Mouse (Mus musculus) lung, postnatal 25 days (tissue): ENCODE results near the gene Bax.
"Not testable (repeated sequence)": the region's sequence is repeated elsewhere in the genome, so short reads cannot be mapped to it uniquely, and the experiment has no call there.

Experiments used
- DNase-seq: peaks from one replicate; pipeline ENCODE4 v3.0.0; 2022; ENCODE audit warnings: low spot score

Gene Bax

DNA sequence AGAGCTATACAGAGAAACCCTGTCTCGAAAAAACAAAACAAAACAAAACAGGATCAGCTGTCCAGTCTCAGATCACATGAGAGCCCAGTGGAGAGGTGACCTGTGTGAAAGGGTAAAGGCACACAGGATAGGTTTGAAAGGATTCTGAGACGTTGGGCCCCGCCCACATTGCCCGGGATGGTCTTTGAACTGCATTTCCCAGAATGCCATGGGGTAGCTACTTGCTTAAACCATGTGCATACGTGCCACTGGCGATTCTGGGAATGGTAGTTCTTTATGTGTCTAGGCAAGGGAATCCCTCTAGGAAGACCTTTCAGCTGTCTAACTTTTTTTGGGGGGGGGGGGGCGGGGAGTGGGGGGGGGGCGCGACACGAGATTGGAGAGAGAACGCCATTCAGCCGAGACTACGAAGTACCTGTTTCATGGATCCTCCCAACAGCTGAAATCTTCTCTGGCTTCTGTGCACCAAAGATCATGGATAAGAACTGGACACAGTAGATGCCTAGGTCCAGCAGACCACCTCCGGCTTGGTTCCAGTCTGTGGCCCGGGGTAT is 14.8 kb upstream of the Bax start, which contains the start of gene Tulp2:
Tulp2 (plus strand) TSS at position 504 of the 554 bp plus-strand sequence.
- DNase-seq: peak; percentile 72

DNA sequence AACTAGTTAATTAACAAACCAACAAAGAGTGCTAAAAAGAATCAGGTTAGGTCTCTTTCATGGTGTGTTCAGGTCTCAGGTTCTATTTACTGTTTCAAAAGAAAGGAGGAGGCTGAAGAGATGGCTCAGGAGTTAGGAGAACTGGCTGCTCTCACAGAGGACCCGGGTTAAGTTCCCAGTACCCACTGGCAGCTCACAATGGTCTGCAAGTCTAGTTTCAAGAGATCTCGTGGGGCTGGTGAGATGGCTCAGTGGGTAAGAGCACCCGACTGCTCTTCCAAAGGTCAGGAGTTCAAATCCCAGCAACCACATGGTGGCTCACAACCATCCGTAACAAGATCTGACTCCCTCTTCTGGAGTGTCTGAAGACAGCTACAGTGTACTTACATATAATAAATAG is 13.6 kb upstream of the Bax start:
- DNase-seq: not testable (repeated sequence)

DNA sequence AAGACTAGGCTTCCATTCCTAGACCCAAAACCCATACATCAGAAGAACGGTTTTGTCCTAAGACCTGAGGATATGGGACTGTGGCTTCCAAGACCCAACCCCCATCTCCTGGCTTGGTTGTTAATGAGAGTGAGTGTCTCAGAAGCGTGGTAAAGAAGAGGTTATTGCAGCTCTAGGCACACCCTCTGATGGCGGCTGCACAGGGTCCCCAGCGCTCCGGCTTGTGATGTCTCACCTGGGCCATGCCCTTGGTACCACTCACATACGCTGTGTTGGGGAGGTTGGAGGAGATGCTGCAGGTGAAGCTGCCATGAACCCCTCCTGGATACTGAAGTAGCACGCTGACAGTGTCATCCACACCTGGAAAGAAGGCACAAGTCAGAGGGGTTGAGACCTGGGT is 12.1 kb upstream of the Bax start:
- DNase-seq: no peak

DNA sequence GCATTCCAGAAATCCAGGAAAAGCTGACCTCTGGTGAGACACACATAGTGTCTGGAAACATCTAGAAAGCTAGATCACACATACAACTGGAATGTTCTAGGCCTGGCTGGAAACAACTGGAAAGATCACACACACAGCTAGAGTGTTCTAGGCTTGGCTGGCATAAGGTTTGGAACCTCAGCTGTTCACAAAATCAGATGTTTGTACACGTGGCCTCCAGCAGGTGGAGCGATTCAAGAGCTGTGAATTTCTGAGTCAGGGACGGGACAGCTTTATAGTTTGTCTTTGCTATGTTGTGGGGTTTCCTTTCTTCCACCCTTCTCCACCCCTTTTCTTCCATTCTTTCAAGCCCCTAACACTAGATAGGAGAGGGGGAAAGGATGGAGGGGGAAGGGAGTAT is 10.3 kb upstream of the Bax start:
- DNase-seq: peak; percentile 75

DNA sequence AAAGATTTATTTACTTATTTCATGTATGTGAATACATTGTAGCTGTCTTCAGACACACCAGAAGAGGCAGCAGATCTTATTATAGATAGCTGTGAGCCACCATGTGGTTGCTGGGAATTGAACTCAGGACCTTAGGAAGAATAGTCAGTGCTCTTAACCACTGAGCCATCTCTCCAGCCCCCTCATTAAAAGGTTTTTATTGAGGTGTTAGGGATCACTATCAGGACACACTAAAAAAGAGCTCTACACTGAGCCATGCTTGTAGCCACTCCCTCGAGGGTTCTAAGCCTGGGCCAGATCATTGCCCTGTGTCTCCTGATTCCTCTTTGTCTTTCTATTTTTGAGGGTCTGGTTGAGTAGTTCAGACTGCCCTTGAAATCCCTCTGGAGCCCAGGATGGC is 9.8 kb upstream of the Bax start:
- no peak for DNase-seq

DNA sequence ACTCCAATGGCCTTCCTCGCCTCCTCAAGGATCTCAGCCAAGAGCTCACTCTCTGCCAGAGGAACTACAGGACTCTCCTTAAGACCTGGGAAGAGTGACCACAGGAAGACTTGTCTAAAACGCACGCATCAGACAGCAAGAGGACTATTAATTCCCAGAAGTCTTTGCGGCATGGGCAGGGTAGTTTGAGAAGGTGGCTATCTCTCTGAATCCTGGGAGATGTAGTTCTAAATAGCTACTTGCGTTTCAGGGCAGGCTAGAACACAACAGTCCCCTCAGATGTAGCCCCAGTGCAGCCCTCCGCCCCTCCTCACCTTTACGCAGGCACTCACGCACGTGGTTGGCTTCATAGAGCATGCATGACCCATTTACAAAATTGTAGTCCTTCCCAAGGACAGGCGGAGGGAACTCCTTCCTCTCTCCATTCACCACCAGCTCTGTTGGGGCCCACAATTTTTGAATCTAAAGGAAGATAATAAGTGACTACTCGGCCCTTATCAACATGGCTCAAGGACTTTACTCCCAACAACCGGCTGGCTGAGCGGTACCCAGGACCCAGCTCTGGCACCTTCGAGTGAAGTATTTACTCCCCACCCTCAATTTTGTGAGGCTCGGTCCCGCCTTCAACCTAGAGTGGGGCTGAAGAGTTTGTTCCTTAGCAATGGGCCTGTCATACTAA is 8.7 kb upstream of the Bax start:
- DNase-seq: no peak

DNA sequence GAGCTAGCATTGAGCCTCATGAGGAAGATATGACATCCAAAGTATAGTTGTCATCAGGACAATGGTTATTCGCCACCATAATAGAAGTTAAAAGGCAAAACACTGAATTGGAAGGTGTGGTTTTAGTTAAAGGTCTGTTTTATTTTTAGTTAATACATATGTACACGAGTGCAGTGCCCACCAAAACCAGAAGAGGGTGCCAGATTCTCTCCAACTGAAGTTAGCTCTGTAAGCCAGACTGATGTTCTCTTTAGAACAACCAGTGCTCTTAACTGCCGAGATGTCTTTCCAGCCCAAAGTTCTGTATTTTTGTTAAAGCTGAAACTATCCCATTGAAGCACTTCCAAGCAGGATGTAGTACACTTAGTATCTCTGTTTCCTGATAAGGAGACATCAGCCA is 4.2 kb upstream of the Bax start:
- DNase-seq: peak; percentile 76

DNA sequence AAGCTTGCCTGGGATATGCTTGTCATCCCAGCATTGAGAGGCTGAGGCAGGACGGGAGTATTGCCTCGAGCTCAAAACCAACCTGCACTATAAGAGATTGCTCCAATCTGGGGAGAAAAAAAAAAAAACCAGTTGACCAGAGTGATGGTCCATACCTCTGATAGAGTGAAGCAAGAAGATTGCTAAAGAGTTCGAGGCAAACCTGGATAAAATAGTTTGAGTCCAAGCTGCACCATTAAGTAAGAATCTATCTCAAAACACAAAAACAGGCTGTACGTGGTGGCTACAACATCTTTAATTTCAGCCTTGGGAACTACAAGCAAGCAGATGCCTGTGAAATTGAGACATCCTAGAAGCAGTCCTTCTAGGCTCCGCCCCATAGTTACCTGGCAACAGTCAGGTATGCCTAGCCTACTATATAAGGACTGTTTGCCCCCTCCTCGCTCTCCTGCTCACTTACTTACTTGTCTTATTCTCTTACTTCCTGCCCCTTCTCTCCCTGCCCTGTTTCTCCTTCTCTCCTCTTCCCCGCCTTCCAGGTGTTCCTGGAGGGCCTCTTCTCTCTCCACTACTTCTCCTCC is 482 bp upstream of the Bax start:
- DNase-seq: peak; percentile 74

DNA sequence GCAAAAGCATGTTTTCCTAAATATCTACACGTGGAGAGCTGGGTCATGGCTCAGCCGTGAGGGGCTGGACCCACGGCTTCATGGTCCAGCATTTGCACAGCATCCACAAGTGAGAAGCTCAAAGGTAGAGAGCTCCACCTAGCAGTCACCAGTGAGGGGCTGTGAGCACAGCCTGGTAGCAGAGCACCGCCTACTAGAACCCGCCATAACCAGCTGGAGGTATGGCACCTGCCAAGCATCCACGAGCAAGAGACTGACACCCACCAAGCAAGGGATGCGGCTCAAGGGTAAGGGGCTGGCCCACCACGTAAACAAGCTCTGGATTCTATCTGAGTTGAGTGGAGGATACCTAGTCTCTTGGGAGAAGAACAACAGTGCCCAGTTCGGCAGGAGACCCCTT is 1.1 kb downstream of the Bax start:
- no peak for DNase-seq

DNA sequence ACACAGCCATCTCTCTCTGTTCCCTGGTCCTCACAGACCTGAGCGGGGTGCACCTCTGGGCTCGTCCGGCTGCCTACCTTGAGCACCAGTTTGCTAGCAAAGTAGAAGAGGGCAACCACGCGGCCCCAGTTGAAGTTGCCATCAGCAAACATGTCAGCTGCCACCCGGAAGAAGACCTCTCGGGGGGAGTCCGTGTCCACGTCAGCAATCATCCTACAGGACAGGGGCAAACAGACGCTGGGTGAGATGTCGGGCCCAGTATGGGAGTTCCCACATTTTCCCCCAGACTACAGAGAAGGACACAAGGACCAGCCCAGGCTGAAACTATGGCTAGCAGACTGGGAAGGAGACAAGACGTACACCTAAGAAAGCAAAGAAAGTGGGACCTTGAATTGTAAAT is 1.6 kb downstream of the Bax start:
- no peak for DNase-seq

DNA sequence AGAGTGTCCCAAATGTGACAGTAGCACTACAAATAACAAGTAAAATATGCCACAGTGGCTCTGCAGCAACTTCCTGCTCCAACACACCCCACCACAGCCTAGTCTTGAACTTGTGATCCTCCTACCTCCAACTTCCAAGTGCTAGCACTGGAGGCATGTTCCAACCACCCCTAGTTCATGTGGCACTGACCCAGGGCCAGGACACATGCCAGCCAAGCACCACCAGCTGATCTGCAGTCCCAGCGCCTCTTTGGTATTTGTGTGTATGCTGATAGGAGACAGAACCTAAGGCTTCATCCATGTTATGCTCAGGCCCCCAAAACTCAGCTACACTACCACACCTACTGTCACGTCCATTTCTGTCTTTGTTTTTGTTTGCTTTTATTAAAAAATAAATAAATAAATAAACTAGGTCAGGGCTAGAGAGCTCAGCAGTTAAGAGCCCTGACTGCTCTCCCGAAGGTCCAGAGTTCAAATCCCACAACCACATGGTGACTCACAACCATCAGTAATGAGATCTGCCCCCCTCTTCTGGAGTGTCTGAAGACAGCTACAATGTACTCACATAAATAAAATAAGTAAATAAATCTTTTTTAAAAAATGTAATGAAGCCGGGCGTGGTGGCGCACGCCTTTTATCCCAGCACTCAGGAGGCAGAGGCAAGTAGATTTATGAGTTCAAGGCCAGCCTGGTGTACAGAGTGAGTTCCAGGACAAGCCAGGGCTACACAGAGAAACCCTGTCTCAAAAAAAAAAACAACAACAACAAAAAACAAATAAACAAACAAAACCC is 2.5 kb downstream of the Bax start:
- DNase-seq: no peak

DNA sequence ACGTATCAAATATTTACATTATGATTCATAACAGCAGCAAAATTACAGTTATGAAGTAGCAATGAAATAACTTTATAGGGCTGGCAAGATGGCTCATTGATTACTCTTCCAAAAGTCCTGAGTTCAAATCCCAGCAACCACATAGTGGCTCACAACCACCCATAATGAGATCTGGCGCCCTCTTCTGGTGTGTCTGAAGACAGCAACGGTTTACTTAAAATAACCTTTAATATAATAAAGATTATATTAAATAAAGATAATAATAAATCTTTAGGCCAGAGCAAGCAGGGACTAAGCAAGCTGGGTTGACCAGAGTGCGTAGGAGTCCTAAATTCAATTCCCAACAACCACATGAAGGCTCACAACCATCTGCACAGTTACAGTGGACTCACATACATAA is 3.8 kb downstream of the Bax start:
- DNase-seq: not testable (repeated sequence)

DNA sequence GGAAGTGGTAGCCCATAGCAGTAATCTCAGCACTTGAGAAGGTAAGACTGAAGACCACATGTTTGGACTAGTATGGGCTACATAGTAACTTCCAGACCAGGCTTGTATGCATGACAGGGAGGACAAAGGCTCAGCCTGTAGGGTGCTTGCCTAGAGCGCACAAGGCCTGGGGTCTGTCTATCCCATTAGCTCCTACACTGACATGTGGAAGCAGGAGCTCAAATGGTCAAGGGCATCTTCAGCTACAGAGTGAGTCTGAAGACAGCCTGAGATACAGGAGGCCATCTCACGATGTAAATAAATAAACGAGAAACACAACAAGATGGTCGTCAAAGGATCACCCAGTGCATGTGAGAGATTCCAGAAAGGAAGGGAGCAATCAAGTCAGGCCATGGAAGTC is 4.4 kb downstream of the Bax start:
- no peak for DNase-seq

DNA sequence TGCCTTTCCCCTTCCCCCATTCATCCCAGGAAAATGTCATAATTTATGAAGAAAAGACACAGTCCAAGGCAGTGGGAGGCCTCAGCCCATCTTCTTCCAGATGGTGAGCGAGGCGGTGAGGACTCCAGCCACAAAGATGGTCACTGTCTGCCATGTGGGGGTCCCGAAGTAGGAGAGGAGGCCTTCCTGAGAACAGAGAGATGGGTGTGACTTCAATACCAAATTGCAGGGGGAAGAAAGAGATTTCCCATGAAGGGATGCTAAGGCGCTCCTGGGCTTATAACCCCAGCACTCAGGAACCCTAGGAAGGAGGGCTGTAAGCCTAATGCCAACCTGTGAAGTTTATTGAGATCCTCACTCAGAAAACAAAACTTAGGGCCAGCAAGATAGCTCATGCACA is 4.9 kb downstream of the Bax start:
- DNase-seq: no peak

DNA sequence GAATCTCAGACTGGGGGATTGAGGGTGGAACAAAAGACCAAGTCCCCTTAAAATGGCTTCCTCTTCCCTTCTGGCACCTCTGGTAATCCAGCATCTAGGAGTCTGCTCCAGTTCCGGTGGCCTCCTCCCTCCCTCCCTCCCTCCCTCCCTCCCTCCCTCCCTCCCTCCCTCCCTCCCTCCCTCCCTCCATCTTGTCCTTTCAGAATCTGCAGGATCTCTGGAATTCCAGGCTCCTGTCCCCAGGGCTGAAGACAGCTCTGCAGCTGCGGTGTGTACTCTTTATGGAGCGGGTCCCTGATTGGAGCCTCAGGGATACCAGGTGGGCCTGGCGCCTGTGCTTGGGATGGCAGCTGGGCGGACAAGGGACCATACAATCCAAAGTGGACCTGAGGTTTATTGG is 5.4 kb downstream of the Bax start:
- no peak for DNase-seq

DNA sequence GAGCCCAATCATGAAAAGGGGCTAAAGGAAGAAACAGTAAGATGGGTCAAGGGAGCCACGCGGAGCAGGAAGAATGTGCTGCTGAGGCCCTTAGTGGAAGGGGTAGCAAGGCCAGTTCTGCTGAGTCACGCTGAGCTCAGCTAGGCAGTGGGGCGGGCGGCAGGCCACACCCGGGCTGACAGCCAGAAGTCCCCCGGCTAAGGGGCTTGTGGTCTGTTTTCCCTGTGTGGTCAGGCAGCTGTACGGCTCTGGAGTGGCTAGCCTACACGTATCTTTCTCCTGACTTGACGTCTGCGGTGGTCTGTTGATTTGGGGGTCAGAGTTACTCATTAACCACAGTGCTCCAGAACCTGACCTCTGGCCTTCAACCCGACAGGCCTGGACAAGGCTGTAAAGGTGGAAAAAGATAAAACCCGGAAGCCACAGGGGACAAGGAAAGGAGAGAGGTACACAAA is 5.8 kb downstream of the Bax start:
- peak; percentile 76 for DNase-seq

DNA sequence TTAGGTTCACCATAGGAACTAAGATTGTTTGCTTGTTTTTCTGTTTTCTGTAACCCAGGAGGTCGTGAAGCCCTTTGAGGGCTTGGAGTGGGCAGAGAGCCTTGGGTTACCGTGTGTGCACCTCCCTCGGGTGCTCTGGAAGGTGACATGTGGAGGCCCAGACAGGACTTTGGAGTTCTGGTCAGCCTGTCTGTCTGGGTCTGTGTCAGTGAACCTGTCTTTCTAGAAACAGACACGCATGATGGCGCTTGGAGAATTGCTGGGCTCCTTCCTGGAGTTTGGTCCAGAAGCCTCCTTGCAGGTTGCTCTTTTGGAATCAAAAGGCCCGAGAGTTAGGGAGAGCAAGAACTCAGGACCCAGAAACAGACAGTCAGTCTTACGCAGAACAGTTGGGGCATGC is 6.3 kb downstream of the Bax start:
- DNase-seq: no peak

DNA sequence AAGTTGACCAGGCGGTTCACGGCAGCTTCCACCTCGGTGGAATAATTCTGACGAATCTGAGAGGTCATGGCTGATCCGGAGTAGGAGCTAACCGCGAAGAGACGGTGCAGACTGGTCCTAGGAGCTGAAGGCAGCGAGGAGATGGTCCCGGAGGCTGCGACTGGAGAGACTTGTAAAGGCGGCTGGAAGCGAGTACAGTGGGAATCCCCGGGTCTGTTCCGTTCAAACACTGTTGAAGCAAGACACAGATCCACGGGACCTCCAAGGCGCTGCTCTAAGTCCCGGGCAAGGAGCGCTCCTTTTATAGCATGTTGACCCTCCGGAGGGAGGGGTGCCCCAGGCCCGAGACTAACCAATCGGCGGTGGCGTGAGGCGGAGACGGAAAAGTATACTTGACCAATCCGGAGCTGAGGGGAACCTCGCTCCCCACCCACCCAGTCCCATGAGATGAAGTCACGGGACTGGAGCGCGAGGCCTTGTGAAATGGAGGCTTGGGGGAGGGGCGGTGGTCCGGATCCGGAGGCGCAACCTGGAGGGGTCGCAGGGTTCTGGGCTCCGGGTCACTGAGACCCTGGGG is 7.0 kb downstream of the Bax start, which contains the start of gene Ftl1:
Ftl1 (minus strand) TSS at position 321 of the 577 bp plus-strand sequence.
- DNase-seq: peak; percentile 99

DNA sequence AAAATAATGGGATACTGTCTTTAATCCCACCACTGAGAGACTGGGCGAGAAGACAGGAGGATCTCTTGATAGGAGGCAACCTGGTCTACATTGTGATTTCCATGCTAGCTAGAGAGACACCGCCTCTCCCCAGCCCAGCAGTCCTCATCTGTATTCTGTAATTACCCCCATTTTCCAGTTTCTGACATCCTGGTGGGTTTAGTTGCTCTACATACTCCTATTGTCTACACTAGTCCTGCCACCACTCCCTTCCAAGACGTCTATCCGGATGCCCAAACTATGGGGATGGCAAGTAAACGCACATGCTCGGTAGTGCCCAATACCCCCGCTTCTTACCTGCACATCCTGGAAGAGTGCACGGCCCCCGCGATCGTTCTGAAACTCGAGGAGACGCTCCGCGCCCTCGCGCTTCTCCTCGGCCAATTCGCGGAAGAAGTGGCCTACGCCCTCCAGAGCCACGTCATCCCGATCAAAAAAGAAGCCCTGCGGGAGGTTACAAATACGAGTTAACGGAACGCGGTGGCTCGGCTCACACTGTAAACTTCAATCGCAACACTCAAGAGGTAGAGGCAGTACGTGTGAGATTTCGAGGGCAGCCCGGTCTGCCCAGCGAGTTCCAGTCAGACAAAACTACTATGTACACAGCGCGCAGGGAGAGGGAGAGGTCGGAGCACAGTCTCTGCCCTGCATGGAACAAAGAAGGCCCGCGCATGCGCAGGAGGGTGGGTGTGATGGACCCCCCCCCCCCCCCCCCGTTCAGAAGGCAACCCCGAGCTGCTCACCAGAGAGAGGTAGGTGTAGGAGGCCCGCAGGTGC is 7.7 kb downstream of the Bax start:
- DNase-seq: peak; percentile 78

DNA sequence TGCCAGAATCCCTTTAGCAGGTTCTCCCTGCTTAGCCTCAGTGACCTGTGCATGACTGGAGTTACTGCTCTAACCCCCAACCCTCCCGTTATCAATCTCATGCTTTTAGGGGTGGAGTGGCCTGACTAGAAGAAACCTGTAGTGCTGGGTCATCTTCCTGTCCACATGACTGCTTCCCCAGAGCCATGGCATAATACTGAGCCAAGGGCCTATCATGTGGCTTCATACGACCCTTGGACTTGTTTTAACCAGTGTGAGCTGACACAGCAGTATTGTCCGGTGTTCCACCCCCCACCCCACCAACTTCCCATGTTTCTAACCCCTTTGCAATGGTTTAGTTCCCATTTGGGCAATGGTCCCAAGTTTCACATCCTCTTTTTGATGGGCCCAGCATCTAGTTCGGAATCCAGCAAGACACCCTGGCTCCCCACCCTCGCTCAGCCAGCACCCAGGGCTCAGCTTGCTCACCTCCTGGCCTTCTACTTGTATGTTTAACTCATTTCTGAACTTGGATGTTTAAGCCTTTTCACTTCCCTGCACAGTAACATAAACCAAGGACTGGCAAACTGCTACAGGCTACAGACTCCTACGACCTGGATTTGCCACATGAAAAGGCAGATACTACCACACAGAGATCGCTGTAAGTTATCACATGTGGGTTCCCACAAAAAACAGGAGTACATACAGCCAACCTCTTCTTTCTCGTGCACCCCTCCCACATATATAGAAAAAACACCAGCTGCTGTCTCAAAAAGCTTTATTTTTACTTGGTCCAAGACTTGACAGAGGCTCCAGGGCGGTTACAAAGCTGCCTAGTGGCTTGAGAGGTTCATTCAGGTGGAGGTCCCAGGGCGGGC is 9.3 kb downstream of the Bax start:
- DNase-seq: peak; percentile 64
